Mouse (Mus musculus) embryonic fibroblast, embryonic 13.5 days (primary cell): ENCODE data around the gene Bax.

Source experiments
- CTCF ChIP-seq: IDR thresholded peaks from 2 replicates; pipeline ENCODE4 v1.5.1; 2011; ENCODE audit warnings: mild to moderate bottlenecking, control low read depth, low read length, moderate library complexity, borderline replicate concordance; ENCODE audit not compliant: insufficient read depth
- POLR2A ChIP-seq: IDR thresholded peaks from 2 replicates; pipeline ENCODE4 v1.6.1; 2011; ENCODE audit warnings: low read depth, mild to moderate bottlenecking, control low read depth, low read length, moderate library complexity

- peak; percentile 78 for TF ChIP-seq POLR2A
- TF ChIP-seq CTCF: no peak
These were observed at the start of gene Bax for GRCm38 (mm10) chr7:45466283-45467089.
